Mouse (Mus musculus) left cerebral cortex, postnatal 4 days (tissue): Measurements from ENCODE around the gene Usp32. TPM values are rescaled to one million over a fixed set of nuclear protein-coding genes. Genes with fewer than 3 reads are reported as not detected.
A peak's percentile ranks its signal among the peaks of the same experiment; 100 is the strongest.

Experiments used
- DNase-seq: peaks from one replicate; pipeline ENCODE4 v3.0.0-alpha.2; 2022
- intact Hi-C: fragments of 180-260 bp; cut with DNase I; formaldehyde crosslinking; loops from one replicate; pipeline ENCODE4 v1.15.1; 2025
- total RNA-seq, 2 experiments: library from RNA; stranded (reverse); gene quantifications; 2 replicates each; pipeline ENCODE4 v1.2.3; 2021

Gene Usp32
- total RNA-seq, 2 experiments from 2014 or later: 75.1 to 80.3 TPM

- intact Hi-C loops: no loop called here
- DNase-seq: no peak
Observed at GRCm38 (mm10) chr11:85126257-85127102, 13.5 kb downstream of the Usp32 start.

DNA sequence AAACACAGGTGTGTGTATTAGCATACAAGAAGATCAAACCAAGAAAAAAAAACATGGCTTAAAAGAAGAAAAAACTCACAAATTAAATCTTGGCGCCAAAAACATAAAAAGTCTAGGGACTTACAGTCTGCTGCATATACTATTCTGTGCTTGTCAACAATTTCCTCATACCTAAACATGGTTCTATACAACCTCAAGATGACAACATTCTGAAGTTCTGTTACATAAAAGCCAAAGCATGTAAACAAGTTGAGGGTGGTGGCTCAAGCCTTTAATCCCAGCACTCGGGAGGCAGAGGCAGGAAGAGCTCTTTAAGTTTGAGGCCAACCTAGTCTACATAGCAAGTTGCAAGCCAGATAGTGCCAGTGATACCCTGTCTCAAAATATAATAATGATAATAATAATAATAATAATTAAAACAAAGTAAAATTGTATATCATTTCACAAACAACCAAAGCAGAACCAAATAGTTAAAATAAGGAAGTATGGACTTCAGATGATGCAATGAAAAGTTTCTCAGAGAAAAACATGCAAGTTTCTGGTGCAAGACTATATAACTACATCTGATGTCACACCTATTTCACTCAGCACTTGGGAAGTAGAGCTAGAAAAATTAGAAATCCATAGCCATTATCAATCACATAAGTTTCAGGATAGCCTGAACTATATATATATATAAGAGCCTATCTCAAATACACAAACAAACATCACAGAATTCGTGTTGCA, 16.5 kb downstream of the Usp32 start:
- intact Hi-C loops: no loop called here
- DNase-seq: no peak

GRCm38 (mm10) chr11:85122073-85122472, 17.9 kb downstream of the Usp32 start:
- intact Hi-C loops: no loop called here
- no peak for DNase-seq

DNA sequence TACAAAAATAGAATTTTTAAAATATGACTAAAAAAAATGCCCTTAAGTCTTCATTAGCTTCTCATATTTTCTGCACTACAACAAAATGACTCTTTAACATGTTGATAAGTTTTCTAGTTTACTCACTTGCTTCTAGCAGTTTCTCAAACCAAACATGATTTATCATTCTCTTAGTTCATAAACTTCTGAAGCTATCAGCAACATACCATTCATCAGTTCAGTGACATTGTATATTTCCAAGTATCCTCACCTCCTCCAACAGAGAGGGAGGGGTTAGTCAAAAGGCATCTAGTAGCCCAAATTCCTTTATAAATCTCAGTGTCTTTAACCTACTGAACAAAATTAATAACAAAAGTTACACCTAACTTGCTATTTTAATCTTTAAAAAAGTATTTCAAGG, 22.8 kb downstream of the Usp32 start:
- DNase-seq: no peak
- intact Hi-C loops: no loop called here

GRCm38 (mm10) chr11:85116084-85116844, 23.7 kb downstream of the Usp32 start:
- DNase-seq: no peak
- intact Hi-C loops: no loop called here

GRCm38 (mm10) chr11:85109957-85110356, 30.0 kb downstream of the Usp32 start:
- DNase-seq: no peak
- intact Hi-C loops: no loop called here

DNA sequence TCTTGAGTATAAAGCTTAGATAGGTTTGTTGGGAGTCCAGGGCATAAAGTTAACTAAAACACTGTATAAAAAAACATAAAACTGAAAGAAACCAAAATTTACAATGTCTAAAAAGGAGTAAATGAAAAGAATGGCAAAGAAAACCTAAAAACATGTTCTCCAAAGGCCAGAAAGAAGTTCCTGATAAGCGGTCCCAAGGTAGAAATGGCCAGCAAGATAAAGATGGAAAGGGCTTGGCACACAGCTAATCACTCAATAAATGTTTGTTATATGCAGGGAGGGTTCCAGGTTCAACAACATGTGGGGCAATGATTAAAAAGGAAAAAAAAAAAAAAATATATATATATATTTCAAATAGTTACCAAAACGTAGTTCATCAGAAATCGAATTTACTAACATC, 32.7 kb downstream of the Usp32 start:
- intact Hi-C loops: no loop called here
- no peak for DNase-seq

DNA sequence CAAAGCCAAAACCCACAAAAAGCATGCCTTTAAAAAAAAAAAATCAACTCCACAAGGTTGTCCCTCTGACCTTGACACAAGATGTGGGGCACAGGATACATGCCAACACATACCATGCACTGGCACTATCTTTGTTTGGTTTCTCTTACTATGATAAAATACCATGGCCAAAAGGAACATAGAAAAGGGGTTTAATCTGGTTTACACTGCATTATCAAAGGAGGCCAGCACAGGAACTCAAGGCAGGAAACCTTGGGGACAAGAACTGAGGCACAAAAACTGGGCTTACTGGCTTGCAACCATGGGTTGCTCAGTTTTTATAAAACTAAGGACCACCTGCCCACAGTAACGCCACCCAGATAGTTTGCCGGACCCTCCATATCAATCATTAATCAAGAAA, 34.1 kb downstream of the Usp32 start:
- no peak for DNase-seq
- intact Hi-C loops: no loop called here

GRCm38 (mm10) chr11:85103763-85104162, 36.2 kb downstream of the Usp32 start:
- intact Hi-C loops: no loop called here
- DNase-seq: no peak

DNA sequence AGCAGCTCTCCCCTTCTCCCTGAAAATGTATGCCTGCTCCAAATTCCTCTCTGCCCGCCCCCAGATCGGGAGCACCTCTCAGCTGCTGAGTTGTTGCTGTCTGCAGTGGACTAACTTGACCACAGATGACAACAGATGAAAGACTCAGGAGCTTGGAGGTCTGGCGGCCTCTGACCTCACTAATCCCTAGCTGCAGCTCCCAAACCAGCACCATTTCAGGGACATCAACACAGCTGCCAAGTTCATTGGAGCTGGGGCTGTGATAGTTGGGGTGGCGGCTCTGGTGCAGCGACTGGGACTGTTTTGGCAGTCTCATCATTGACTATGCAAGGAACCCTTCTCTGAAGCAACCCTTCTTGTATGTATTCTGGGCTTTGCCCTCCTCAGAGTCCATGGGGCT, 44.8 kb downstream of the Usp32 start:
- intact Hi-C loops: no loop called here
- no peak for DNase-seq

DNA sequence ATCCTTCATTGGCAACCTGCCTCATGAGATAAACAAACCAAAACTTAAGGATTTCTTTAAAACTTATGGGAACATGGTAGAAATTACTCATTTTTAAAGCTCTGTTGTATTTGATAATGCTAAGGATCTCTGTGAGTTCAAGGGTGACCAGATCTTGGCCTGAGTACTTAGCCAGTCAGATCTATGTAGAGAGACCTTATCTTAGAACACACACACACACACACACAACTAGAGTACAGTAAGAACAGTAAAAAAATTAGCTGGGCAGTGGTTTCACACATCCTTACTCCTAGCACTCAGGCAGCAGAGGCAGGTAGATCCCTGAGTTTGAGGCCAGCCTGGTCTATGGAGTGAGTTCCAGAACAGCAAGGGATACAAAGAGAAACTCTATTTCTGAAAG, 53.7 kb downstream of the Usp32 start:
- intact Hi-C loops: no loop called here
- no peak for DNase-seq

DNA sequence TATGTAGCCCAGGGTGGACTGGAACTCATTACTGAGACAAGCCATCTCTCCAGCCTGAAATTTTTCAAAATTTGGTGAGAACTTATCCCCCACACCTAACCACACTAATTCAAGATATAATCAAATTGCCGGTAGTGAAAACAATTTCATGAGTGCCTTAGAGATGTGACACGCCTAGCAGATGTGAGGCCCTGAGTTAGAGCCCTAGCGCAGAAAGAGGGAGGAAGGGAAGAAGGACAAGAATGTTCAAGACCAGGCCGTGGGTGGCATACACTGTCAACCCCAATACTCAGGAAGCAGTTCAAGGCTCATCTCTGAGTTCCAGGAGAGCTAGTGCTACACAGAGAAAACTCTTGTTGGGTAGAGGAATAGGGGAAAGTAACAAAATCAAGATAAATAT, 72.1 kb downstream of the Usp32 start:
- no peak for DNase-seq
- intact Hi-C loops: no loop called here

DNA sequence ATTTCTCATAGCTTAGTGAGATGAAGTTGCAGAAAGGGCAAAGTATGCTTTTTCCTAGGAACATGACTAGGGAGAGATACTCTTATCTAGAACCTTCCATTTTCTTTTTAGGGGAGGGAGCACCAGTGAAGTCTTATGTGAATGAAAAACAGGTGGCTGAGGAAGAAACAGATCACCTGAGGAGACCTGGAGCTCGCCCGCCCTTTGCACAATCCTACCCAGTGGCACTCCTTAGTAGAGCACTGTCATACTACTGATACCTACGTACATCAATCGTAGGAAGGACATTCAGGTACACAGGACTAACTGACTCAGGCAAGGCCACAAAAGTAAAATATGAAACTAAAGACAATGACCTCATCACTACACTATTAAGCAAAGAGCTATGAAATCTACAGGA, 81.4 kb downstream of the Usp32 start:
- intact Hi-C loops: no loop called here
- DNase-seq: no peak

DNA sequence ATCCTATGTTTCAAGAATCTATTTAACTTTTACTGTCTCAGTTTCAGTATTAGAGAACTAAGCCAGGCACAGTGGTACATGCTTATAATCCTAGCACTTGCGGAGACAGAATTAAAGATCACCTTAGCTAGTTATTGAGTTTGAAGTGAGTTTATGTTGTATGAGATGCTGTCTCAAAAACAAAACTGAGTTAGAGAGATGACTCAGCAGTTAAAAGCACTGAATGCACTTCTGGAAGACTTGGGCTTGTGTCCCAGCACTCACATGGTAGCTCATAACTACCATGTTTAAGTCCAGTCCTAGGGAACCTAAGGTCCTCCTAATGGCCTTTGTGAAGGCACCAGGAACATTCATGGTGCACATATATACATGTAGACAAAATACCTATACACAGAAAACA, 82.4 kb downstream of the Usp32 start:
- no peak for DNase-seq
- intact Hi-C loops: no loop called here

GRCm38 (mm10) chr11:85056901-85057300, 83.1 kb downstream of the Usp32 start:
- peak; percentile 18 for DNase-seq
- intact Hi-C loops: no loop called here

DNA sequence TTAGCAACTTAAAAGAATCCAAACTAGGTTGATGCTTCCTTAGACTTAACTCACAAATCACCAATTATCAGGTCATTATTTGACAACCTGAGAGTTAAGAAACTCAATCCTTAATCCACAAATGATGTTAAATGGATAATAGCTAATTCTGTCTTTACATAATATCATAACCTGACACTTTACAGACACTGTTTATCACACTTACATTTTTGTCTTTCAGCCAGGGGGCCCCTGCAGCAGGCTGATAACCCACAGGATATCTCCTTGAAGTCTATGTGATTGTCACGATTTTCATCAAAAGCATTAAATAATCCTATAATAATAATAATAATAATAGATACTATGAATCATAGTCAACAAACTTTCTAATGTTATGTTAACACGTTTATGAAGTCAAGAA, 84.4 kb downstream of the Usp32 start:
- no peak for DNase-seq
- intact Hi-C loops: no loop called here

GRCm38 (mm10) chr11:85039256-85039655, 100.7 kb downstream of the Usp32 start:
- intact Hi-C loops: loop anchor here (10.0 kb wide), 1 partner anchor 156 kb away; no protein-coding TSS in a partner anchor
- DNase-seq: no peak

DNA sequence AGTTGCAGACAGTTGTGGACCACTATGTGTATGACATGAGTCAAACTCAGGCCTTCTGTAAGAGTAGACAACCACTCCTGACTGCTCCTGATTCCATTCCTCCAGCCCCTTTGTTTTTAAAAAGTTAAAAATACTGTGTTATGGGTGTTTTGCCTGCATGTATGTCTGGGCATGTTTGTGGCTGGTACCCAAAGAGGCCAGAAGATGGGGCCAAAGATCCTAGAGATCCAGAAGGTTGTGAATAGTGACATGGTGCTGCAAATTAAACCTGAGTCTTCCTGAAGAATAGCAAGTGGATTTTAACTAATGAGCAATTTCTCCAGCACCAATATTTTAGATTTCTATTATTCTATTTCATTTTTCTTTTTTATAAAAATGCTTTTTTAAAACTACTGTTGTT, 126.8 kb downstream of the Usp32 start:
- intact Hi-C loops: no loop called here
- DNase-seq: no peak

- intact Hi-C loops: no loop called here
- DNase-seq: no peak
Observed at GRCm38 (mm10) chr11:85003566-85003965, 136.4 kb downstream of the Usp32 start.

- no peak for DNase-seq
- intact Hi-C loops: no loop called here
Observed at GRCm38 (mm10) chr11:84995241-84995640, 144.7 kb downstream of the Usp32 start.

DNA sequence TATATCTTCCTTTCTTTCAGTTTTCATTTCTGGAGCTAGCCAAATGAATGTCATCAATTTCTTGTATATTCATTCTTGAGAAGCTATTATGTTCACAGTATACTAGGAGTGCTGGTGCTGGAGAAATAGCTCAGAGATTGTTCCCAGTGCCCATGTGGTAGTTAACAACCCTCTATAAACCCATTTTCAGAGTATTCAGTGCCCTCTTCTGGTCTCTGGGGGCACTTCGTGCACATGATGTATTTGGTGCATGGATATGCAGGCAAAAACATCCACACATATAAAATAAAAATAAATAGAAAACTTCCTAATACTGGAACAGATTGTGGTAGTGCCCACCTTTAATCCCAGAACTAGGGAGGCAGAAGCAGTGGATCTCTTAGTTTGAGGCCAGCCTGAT, 147.0 kb downstream of the Usp32 start:
- intact Hi-C loops: no loop called here
- no peak for DNase-seq
